ENCODE assay signal across 12 mouse cellular contexts in genomic region chr17:71019860-71020259, GRCm38 (mm10). TPM values are rescaled to one million over a fixed set of nuclear protein-coding genes. Genes with fewer than 3 reads are reported as not detected.
DNase-seq lines count a peak whose midpoint lies in the region; ATAC-seq lines count a peak whose summit lies in the region.
"Had no signal": no experiment of that assay in that cellular context is flagged by ENCODE, and none has a peak within 500 bp of the region (broad histone marks: within the 10 kb centered on the region; RNA-seq: fewer than 3 reads in every experiment).

No protein-coding gene starts in this region.

- peak overlapping the region; percentile 78 for H3K4me2 ChIP-seq in heart, embryonic 13.5 days
- no peak overlapping the region for H3K4me2 ChIP-seq in midbrain, embryonic 11.5 days
- H3K4me2 ChIP-seq in midbrain, embryonic 16.5 days (ENCODE audit: low read length) = no peak overlapping the region
- peak overlapping the region; percentile 34; the same call in 1 of the 2 replicates for H3K4me2 ChIP-seq in intestine, embryonic 15.5 days (replicated peaks)
- no peak overlapping the region for H3K4me2 ChIP-seq in stomach, embryonic 15.5 days
- H3K4me2 ChIP-seq: forebrain, embryonic 12.5 days had no signal

- H3K27ac ChIP-seq in heart, embryonic 13.5 days (replicated peaks) = peak overlapping the region; percentile 99
- H3K27ac ChIP-seq in midbrain, embryonic 11.5 days (ENCODE audit: low read depth, low read length) = no peak overlapping the region
- H3K27ac ChIP-seq in midbrain, embryonic 16.5 days (ENCODE audit: low read length) = no peak overlapping the region
- peak overlapping the region; percentile 57; the same call in 1 of the 2 replicates for H3K27ac ChIP-seq in intestine, embryonic 15.5 days
- H3K27ac ChIP-seq in stomach, embryonic 15.5 days = peak overlapping the region; percentile 28; the same call in 1 of the 2 replicates
- H3K27ac ChIP-seq: forebrain, embryonic 12.5 days had no signal

- H3K27me3 ChIP-seq in heart, embryonic 13.5 days (replicated peaks) = no peaks in the 10 kb centered on the region
- H3K27me3 ChIP-seq in midbrain, embryonic 11.5 days (ENCODE audit: control insufficient read depth, insufficient read depth, low read length) = no peaks in the 10 kb centered on the region
- H3K27me3 ChIP-seq in midbrain, embryonic 16.5 days (ENCODE audit: control insufficient read depth, insufficient read depth, low read depth, low read length) = no peaks in the 10 kb centered on the region
- no peaks in the 10 kb centered on the region for H3K27me3 ChIP-seq in intestine, embryonic 15.5 days (replicated peaks)
- H3K27me3 ChIP-seq in stomach, embryonic 15.5 days (replicated peaks) = no peaks in the 10 kb centered on the region

- no peak for ATAC-seq in heart, embryonic 13.5 days (ENCODE audit: extremely low read depth, insufficient number of reproducible peaks, low FRiP score, low TSS enrichment)
- no peak for ATAC-seq in midbrain, embryonic 11.5 days (ENCODE audit: low FRiP score)
- no peak for ATAC-seq in midbrain, embryonic 16.5 days
- ATAC-seq in intestine, embryonic 15.5 days = no peak
- no peak for ATAC-seq in stomach, embryonic 15.5 days (ENCODE audit: insufficient read depth, low FRiP score, low read depth)
- ATAC-seq: CD4-positive, CD25-positive, alpha-beta regulatory T cell, adult 4 months had no signal

- no peaks in the 10 kb centered on the region for H3K9me3 ChIP-seq in heart, embryonic 13.5 days
- no peaks in the 10 kb centered on the region for H3K9me3 ChIP-seq in midbrain, embryonic 11.5 days (ENCODE audit: control insufficient read depth, low read length)
- no peaks in the 10 kb centered on the region for H3K9me3 ChIP-seq in midbrain, embryonic 16.5 days (replicated peaks; ENCODE audit: control insufficient read depth, low read length, poor library complexity, severe bottlenecking)
- no peaks in the 10 kb centered on the region for H3K9me3 ChIP-seq in intestine, embryonic 15.5 days
- no peaks in the 10 kb centered on the region for H3K9me3 ChIP-seq in stomach, embryonic 15.5 days
- H3K9me3 ChIP-seq: forebrain, embryonic 12.5 days had no signal

- peaks cover 22% of the 10 kb centered on the region for H3K36me3 ChIP-seq in heart, embryonic 13.5 days
- H3K36me3 ChIP-seq in midbrain, embryonic 11.5 days (ENCODE audit: control insufficient read depth, insufficient read depth, low read length) = no peaks in the 10 kb centered on the region
- no peaks in the 10 kb centered on the region for H3K36me3 ChIP-seq in midbrain, embryonic 16.5 days (ENCODE audit: control insufficient read depth, insufficient read depth, low read length)
- H3K36me3 ChIP-seq in intestine, embryonic 15.5 days = no peaks in the 10 kb centered on the region
- no peaks in the 10 kb centered on the region for H3K36me3 ChIP-seq in stomach, embryonic 15.5 days
- H3K36me3 ChIP-seq: forebrain, embryonic 12.5 days had no signal

- DNase-seq in heart, adult 18-20 months = no peak
- DNase-seq in midbrain, embryonic 11.5 days (ENCODE audit: low spot score, missing footprints) = peak; percentile 56
- DNase-seq in cerebellum, postnatal 36 days = no peak
- no peak for DNase-seq in spleen, adult 12 weeks (ENCODE audit: low spot score)
- DNase-seq: adrenal gland, adult 8-10 months; right cerebral cortex, postnatal 4 days had no signal

- H3K4me1 ChIP-seq in heart, embryonic 13.5 days = peaks cover 59% of the 10 kb centered on the region
- peaks cover 3% of the 10 kb centered on the region; the same call in 1 of the 2 replicates for H3K4me1 ChIP-seq in midbrain, embryonic 11.5 days (ENCODE audit: control insufficient read depth, insufficient read depth, low read length)
- no peaks in the 10 kb centered on the region; the same call in 1 of the 2 replicates for H3K4me1 ChIP-seq in midbrain, embryonic 16.5 days (ENCODE audit: control insufficient read depth, insufficient read depth, low read length)
- H3K4me1 ChIP-seq in intestine, embryonic 15.5 days (replicated peaks) = peaks cover 11% of the 10 kb centered on the region
- no peaks in the 10 kb centered on the region for H3K4me1 ChIP-seq in stomach, embryonic 15.5 days

- peak overlapping the region; percentile 91 for H3K9ac ChIP-seq in heart, embryonic 13.5 days
- no peak overlapping the region for H3K9ac ChIP-seq in midbrain, embryonic 11.5 days (ENCODE audit: low read length)
- no peak overlapping the region for H3K9ac ChIP-seq in midbrain, embryonic 16.5 days (ENCODE audit: low read depth, low read length)
- H3K9ac ChIP-seq in intestine, embryonic 15.5 days = peak overlapping the region; percentile 18; the same call in 1 of the 2 replicates
- no peak overlapping the region for H3K9ac ChIP-seq in stomach, embryonic 15.5 days
- H3K9ac ChIP-seq: forebrain, embryonic 12.5 days had no signal

- 40% methylated on average over 9 of the region's 9 CpGs for WGBS in heart, embryonic 13.5 days
- WGBS in midbrain, embryonic 11.5 days = 70% methylated on average over 9 of the region's 9 CpGs
- 61% methylated on average over 9 of the region's 9 CpGs for WGBS in midbrain, embryonic 16.5 days
- WGBS in intestine, embryonic 15.5 days = 51% methylated on average over 9 of the region's 9 CpGs
- 53% methylated on average over 9 of the region's 9 CpGs for WGBS in stomach, embryonic 15.5 days

- peak overlapping the region; percentile 62 for H3K4me3 ChIP-seq in heart, embryonic 13.5 days
- H3K4me3 ChIP-seq in midbrain, embryonic 11.5 days (ENCODE audit: low read depth, low read length) = no peak overlapping the region
- H3K4me3 ChIP-seq in midbrain, embryonic 16.5 days (ENCODE audit: low read depth, low read length) = no peak overlapping the region
- peak overlapping the region; percentile 6; the same call in 1 of the 2 replicates for H3K4me3 ChIP-seq in intestine, embryonic 15.5 days (replicated peaks)
- H3K4me3 ChIP-seq in stomach, embryonic 15.5 days (replicated peaks) = peak overlapping the region; percentile 4; the same call in 1 of the 2 replicates
- H3K4me3 ChIP-seq: forebrain, embryonic 12.5 days had no signal

RNA-seq across cellular contexts. Expression of gene Myl12a, which starts 17.2 kb away (rescaled TPM):
- polyA plus RNA-seq in heart, embryonic 13.5 days (2015; fragmentation: Nextera tagmentation; extraction: Ambion mirVana) = 728 and 793 TPM in 2 replicates
- total RNA-seq in heart, adult 18-20 months (2021) = 1,000 to 10,000 TPM in 1 of 2 experiments, 100 to 1,000 TPM in 1; 965 to 1,012 TPM
- 375 and 403 TPM in 2 replicates for polyA plus RNA-seq in midbrain, embryonic 11.5 days (2014; fragmentation: Nextera tagmentation; extraction: Ambion mirVana)
- polyA plus RNA-seq in midbrain, embryonic 16.5 days (2015; fragmentation: Nextera tagmentation; extraction: Ambion mirVana) = 82.2 and 92.0 TPM in 2 replicates
- polyA plus RNA-seq in intestine, embryonic 15.5 days (2015; fragmentation: Nextera tagmentation; extraction: Ambion mirVana) = 490 and 556 TPM in 2 replicates
- polyA plus RNA-seq in stomach, embryonic 15.5 days (2015; fragmentation: Nextera tagmentation; extraction: Ambion mirVana) = 495 and 517 TPM in 2 replicates

RNA-seq across cellular contexts. Expression of gene Myom1, which starts 17.4 kb away (rescaled TPM):
- polyA plus RNA-seq in heart, embryonic 13.5 days (2015; fragmentation: Nextera tagmentation; extraction: Ambion mirVana) = 156 and 169 TPM in 2 replicates
- 1,000 to 10,000 TPM in 1 of 2 experiments, 100 to 1,000 TPM in 1; 977 to 1,053 TPM for total RNA-seq in heart, adult 18-20 months (2021)
- 1.3 and 1.4 TPM in 2 replicates for polyA plus RNA-seq in midbrain, embryonic 11.5 days (2014; fragmentation: Nextera tagmentation; extraction: Ambion mirVana)
- polyA plus RNA-seq in midbrain, embryonic 16.5 days (2015; fragmentation: Nextera tagmentation; extraction: Ambion mirVana) = 1.3 and 1.4 TPM in 2 replicates
- 11.1 and 12.6 TPM in 2 replicates for polyA plus RNA-seq in intestine, embryonic 15.5 days (2015; fragmentation: Nextera tagmentation; extraction: Ambion mirVana)
- polyA plus RNA-seq in stomach, embryonic 15.5 days (2015; fragmentation: Nextera tagmentation; extraction: Ambion mirVana) = 12.7 and 12.8 TPM in 2 replicates

Comparison
In these comparisons a context has a peak if more than half of its experiments do, and no peak if none do; other contexts are left out.
1. H3K27ac ChIP-seq: peak in heart, embryonic 13.5 days (single experiment), intestine, embryonic 15.5 days (single experiment) and stomach, embryonic 15.5 days (single experiment); none in midbrain, embryonic 11.5 days (single experiment) and midbrain, embryonic 16.5 days (single experiment).
2. H3K4me2 ChIP-seq: peak in heart, embryonic 13.5 days (single experiment) and intestine, embryonic 15.5 days (single experiment); none in midbrain, embryonic 11.5 days (single experiment), midbrain, embryonic 16.5 days (single experiment) and stomach, embryonic 15.5 days (single experiment).
3. H3K4me3 ChIP-seq: peak in heart, embryonic 13.5 days (single experiment), intestine, embryonic 15.5 days (single experiment) and stomach, embryonic 15.5 days (single experiment); none in midbrain, embryonic 11.5 days (single experiment) and midbrain, embryonic 16.5 days (single experiment).
4. H3K9ac ChIP-seq: peak in heart, embryonic 13.5 days (single experiment) and intestine, embryonic 15.5 days (single experiment); none in midbrain, embryonic 11.5 days (single experiment), midbrain, embryonic 16.5 days (single experiment) and stomach, embryonic 15.5 days (single experiment).
5. RNA of gene Myom1, which starts 17.4 kb away (polyA plus RNA-seq): 156 to 169 TPM in heart, embryonic 13.5 days; 12.7 to 12.8 TPM in stomach, embryonic 15.5 days, 11.1 to 12.6 TPM in intestine, embryonic 15.5 days, 1.3 to 1.4 TPM in midbrain, embryonic 16.5 days and 1.3 to 1.4 TPM in midbrain, embryonic 11.5 days; every median in the first group is over 10 times any median in the second.